23 mouse cellular contexts compared by ENCODE assay signal in the genomic region with DNA sequence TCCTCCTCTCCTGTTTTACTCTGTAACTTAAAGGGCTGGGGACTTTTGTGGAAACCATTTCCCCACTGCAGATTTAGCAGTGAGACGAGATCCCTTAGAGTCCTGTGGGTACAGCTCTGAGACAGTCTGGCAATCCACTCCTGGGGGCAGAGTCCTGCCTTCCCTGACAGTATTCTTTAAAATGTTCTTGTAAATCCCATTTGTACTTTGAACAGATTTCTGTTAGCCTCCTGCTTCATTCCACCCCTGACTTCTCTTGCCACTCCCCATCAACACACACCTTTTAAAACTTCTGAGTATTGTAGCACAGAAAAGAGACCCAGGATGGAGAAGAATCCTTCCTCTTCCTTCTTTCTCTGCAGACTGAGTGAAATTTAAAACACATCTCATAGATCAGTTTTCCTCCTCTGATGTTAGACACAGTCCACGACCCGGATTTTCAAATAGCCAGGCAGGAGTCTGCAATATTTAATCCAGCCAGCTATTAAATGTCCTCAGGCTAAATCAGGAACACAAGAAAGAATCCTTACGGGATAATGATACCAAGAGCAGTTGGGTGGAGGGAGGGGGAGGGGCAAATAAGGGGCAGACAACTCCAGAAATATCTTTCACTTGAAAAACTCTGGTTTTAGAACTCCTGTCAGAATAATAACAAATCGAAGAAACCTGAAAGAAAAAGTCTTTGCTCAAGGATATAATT. TPM values are rescaled to one million over a fixed set of nuclear protein-coding genes. Genes with fewer than 3 reads are reported as not detected.
DNase-seq lines count a peak whose midpoint lies in the region; ATAC-seq lines count a peak whose summit lies in the region.
"Had no signal": no experiment of that assay in that cellular context is flagged by ENCODE, and none has a peak within 500 bp of the region (broad histone marks: within the 10 kb centered on the region; RNA-seq: fewer than 3 reads in every experiment).

No protein-coding gene starts in this region.

- H3K9ac ChIP-seq in heart, embryonic 11.5 days (ENCODE audit: low read depth, low read length): no peak overlapping the region
- H3K9ac ChIP-seq in midbrain, embryonic 14.5 days (replicated peaks; ENCODE audit: low read length): no peak overlapping the region
- H3K9ac ChIP-seq in midbrain, embryonic 15.5 days: no peak overlapping the region
- peak overlapping the region; percentile 15; the same call in 1 of the 2 replicates for H3K9ac ChIP-seq in embryonic facial prominence, embryonic 15.5 days
- H3K9ac ChIP-seq: forebrain, embryonic 13.5 days; liver, embryonic 15.5 days had no signal

- intact Hi-C loops in heart, postnatal 25 days (cut with DNase I): no loop called here

- DNase-seq in heart, postnatal 25 days (ENCODE audit: low spot score): no peak
- DNase-seq in midbrain, embryonic 14.5 days: peak; percentile 33
- DNase-seq in yolk sac, embryonic 10.5 days (ENCODE audit: low spot score): peak; percentile 9
- DNase-seq in spleen, adult 12 weeks (ENCODE audit: low spot score): no peak
- DNase-seq: cerebellum, adult 2 months; kidney, postnatal 14 days; lung, postnatal 10 days had no signal

- ATAC-seq in heart, embryonic 11.5 days (replicated peaks; ENCODE audit: insufficient number of reproducible peaks, low FRiP score, low TSS enrichment): no peak
- ATAC-seq in midbrain, embryonic 14.5 days (ENCODE audit: low FRiP score, low TSS enrichment): no peak
- no peak for ATAC-seq in midbrain, embryonic 15.5 days (replicated peaks)
- ATAC-seq in embryonic facial prominence, embryonic 15.5 days (ENCODE audit: insufficient number of reproducible peaks, low FRiP score, low TSS enrichment, low read depth): no peak
- ATAC-seq: forebrain, embryonic 13.5 days; intestine, postnatal 0 days had no signal

- H3K9me3 ChIP-seq in heart, embryonic 11.5 days (replicated peaks; ENCODE audit: control insufficient read depth, low read length): no peaks in the 10 kb centered on the region
- no peaks in the 10 kb centered on the region for H3K9me3 ChIP-seq in midbrain, embryonic 14.5 days (ENCODE audit: control insufficient read depth, low read length)
- no peaks in the 10 kb centered on the region for H3K9me3 ChIP-seq in midbrain, embryonic 15.5 days
- no peaks in the 10 kb centered on the region for H3K9me3 ChIP-seq in embryonic facial prominence, embryonic 15.5 days (replicated peaks)
- H3K9me3 ChIP-seq: forebrain, embryonic 13.5 days; liver, embryonic 15.5 days had no signal

- no peaks in the 10 kb centered on the region for H3K36me3 ChIP-seq in heart, embryonic 11.5 days (ENCODE audit: control insufficient read depth, insufficient read depth, low read length)
- no peaks in the 10 kb centered on the region for H3K36me3 ChIP-seq in midbrain, embryonic 14.5 days (ENCODE audit: control insufficient read depth, insufficient read depth, low read length)
- H3K36me3 ChIP-seq in midbrain, embryonic 15.5 days (replicated peaks): no peaks in the 10 kb centered on the region
- H3K36me3 ChIP-seq in embryonic facial prominence, embryonic 15.5 days: no peaks in the 10 kb centered on the region
- H3K36me3 ChIP-seq: liver, embryonic 15.5 days had no signal

- H3K4me1 ChIP-seq in heart, embryonic 11.5 days (ENCODE audit: control insufficient read depth, insufficient read depth, low read length): peaks cover 21% of the 10 kb centered on the region
- peaks cover 4% of the 10 kb centered on the region; the same call in 1 of the 2 replicates for H3K4me1 ChIP-seq in midbrain, embryonic 14.5 days (ENCODE audit: control insufficient read depth, insufficient read depth, low read length)
- peaks cover 23% of the 10 kb centered on the region for H3K4me1 ChIP-seq in midbrain, embryonic 15.5 days
- peaks cover 21% of the 10 kb centered on the region for H3K4me1 ChIP-seq in embryonic facial prominence, embryonic 15.5 days
- H3K4me1 ChIP-seq: liver, embryonic 15.5 days had no signal

- peaks cover 64% of the 10 kb centered on the region for H3K27me3 ChIP-seq in heart, embryonic 11.5 days (ENCODE audit: control insufficient read depth, insufficient read depth, low read length)
- H3K27me3 ChIP-seq in midbrain, embryonic 14.5 days (ENCODE audit: control insufficient read depth, insufficient read depth, low read length): peaks cover 81% of the 10 kb centered on the region
- peaks cover 56% of the 10 kb centered on the region for H3K27me3 ChIP-seq in midbrain, embryonic 15.5 days (replicated peaks)
- peaks cover 33% of the 10 kb centered on the region; the same call in 1 of the 2 replicates for H3K27me3 ChIP-seq in embryonic facial prominence, embryonic 15.5 days

- no peak overlapping the region for H3K27ac ChIP-seq in heart, embryonic 11.5 days (ENCODE audit: low read depth, low read length)
- no peak overlapping the region for H3K27ac ChIP-seq in midbrain, embryonic 14.5 days (replicated peaks; ENCODE audit: low read depth, low read length)
- H3K27ac ChIP-seq in midbrain, embryonic 15.5 days: no peak overlapping the region
- H3K27ac ChIP-seq in embryonic facial prominence, embryonic 15.5 days (replicated peaks): peak overlapping the region; percentile 89
- H3K27ac ChIP-seq: forebrain, embryonic 13.5 days; liver, embryonic 15.5 days had no signal

- H3K4me3 ChIP-seq in heart, embryonic 11.5 days (ENCODE audit: low read depth, low read length): no peak overlapping the region
- no peak overlapping the region for H3K4me3 ChIP-seq in midbrain, embryonic 14.5 days (replicated peaks; ENCODE audit: low read depth, low read length)
- no peak overlapping the region for H3K4me3 ChIP-seq in midbrain, embryonic 15.5 days
- peak overlapping the region; percentile 9; the same call in 1 of the 2 replicates for H3K4me3 ChIP-seq in embryonic facial prominence, embryonic 15.5 days (replicated peaks)
- H3K4me3 ChIP-seq: liver, embryonic 15.5 days; megakaryocyte, embryonic 14.5 days had no signal

- WGBS in heart, embryonic 11.5 days (ENCODE audit: insufficient replicate concordance): 10% methylated on average over 5 of the region's 5 CpGs
- WGBS in midbrain, embryonic 14.5 days: 5% methylated on average over 5 of the region's 5 CpGs
- 4% methylated on average over 5 of the region's 5 CpGs for WGBS in midbrain, embryonic 15.5 days
- 4% methylated on average over 5 of the region's 5 CpGs for WGBS in embryonic facial prominence, embryonic 15.5 days

- H3K4me2 ChIP-seq in heart, embryonic 11.5 days: peak overlapping the region; percentile 81
- no peak overlapping the region for H3K4me2 ChIP-seq in midbrain, embryonic 14.5 days (ENCODE audit: low read length)
- H3K4me2 ChIP-seq in midbrain, embryonic 15.5 days: no peak overlapping the region
- peak overlapping the region; percentile 57 for H3K4me2 ChIP-seq in embryonic facial prominence, embryonic 15.5 days (replicated peaks)
- H3K4me2 ChIP-seq: liver, embryonic 15.5 days had no signal

RNA-seq across cellular contexts. Expression of a gene that starts 8.3 kb away (rescaled TPM):
- polyA plus RNA-seq in heart, embryonic 11.5 days (2014; fragmentation: Nextera tagmentation; extraction: Ambion mirVana): 13.0 and 13.2 TPM in 2 replicates
- total RNA-seq in heart, postnatal 25 days (2021): 1 to 10 TPM; 1.9 to 2.0 TPM
- 1.2 and 2.1 TPM in 2 replicates for polyA plus RNA-seq in midbrain, embryonic 14.5 days (2014; fragmentation: Nextera tagmentation; extraction: Ambion mirVana)
- 1.2 and 1.5 TPM in 2 replicates for polyA plus RNA-seq in midbrain, embryonic 15.5 days (2015; fragmentation: Nextera tagmentation; extraction: Ambion mirVana)
- 39.9 and 40.8 TPM in 2 replicates for polyA plus RNA-seq in embryonic facial prominence, embryonic 15.5 days (2015; fragmentation: Nextera tagmentation; extraction: Ambion mirVana)
- total RNA-seq: hematopoietic stem cell, adult 5-6 weeks had no signal

RNA-seq across cellular contexts. Expression of a gene that starts 37.6 kb away (rescaled TPM):
- polyA plus RNA-seq in heart, embryonic 11.5 days (2014; fragmentation: Nextera tagmentation; extraction: Ambion mirVana): not detected in 2 replicates
- not detected for total RNA-seq in heart, postnatal 25 days (2021)
- 0.41 and 1.7 TPM in 2 replicates for polyA plus RNA-seq in midbrain, embryonic 14.5 days (2014; fragmentation: Nextera tagmentation; extraction: Ambion mirVana)
- 0.71 and 0.86 TPM in 2 replicates for polyA plus RNA-seq in midbrain, embryonic 15.5 days (2015; fragmentation: Nextera tagmentation; extraction: Ambion mirVana)
- not detected in 2 replicates for polyA plus RNA-seq in embryonic facial prominence, embryonic 15.5 days (2015; fragmentation: Nextera tagmentation; extraction: Ambion mirVana)
- total RNA-seq: adrenal gland, postnatal 10 days; ES-E14; granulocyte monocyte progenitor cell, adult 5-6 weeks; hematopoietic stem cell, adult 5-6 weeks; layer of hippocampus, postnatal 10 days; left cerebral cortex, postnatal 25 days had no signal
- polyA plus RNA-seq: C2C12; cerebellum, adult 2 months; cortical plate, adult 2 months; forebrain, embryonic 13.5 days; intestine, postnatal 0 days; liver, embryonic 15.5 days; urinary bladder, adult 2 months had no signal

Comparison
In these comparisons a context has a peak if more than half of its experiments do, and no peak if none do; other contexts are left out.
1. H3K4me2 ChIP-seq: peak in heart, embryonic 11.5 days (single experiment) and embryonic facial prominence, embryonic 15.5 days (single experiment); none in midbrain, embryonic 14.5 days (single experiment) and midbrain, embryonic 15.5 days (single experiment).
2. DNase-seq: peak in midbrain, embryonic 14.5 days (single experiment) and yolk sac, embryonic 10.5 days (single experiment); none in heart, postnatal 25 days (single experiment) and spleen, adult 12 weeks (single experiment).